Mouse (Mus musculus) C2C12 (cell line): ENCODE measurements around the gene Sncb. TPM values are rescaled to one million over a fixed set of nuclear protein-coding genes. Genes with fewer than 3 reads are reported as not detected.

ENCODE experiments used
- H3K27me3 ChIP-seq: one replicate; pipeline ENCODE4 v1.6.1; 2011; ENCODE audit not compliant: control insufficient read depth, insufficient read depth, insufficient read length
- H3K36me3 ChIP-seq: one replicate; pipeline ENCODE4 v1.6.1; 2011; ENCODE audit not compliant: control insufficient read depth, insufficient read depth
- H3K4me3 ChIP-seq: one replicate; pipeline ENCODE4 v1.5.1; 2011; ENCODE audit warnings: mild to moderate bottlenecking, control low read depth; ENCODE audit not compliant: poor library complexity, insufficient read depth, severe bottlenecking
- H3K79me2 ChIP-seq: one replicate; pipeline ENCODE4 v1.6.1; 2011; ENCODE audit not compliant: control insufficient read depth, insufficient read depth
- H3K79me3 ChIP-seq: one replicate; pipeline ENCODE4 v1.6.1; 2011; ENCODE audit warnings: low read depth, control low read depth
- H3ac ChIP-seq: one replicate; pipeline ENCODE3; 2011; ENCODE audit warnings: low read depth; ENCODE audit not compliant: control insufficient read depth, insufficient read length
- CEBPB ChIP-seq: IDR thresholded peaks from one replicate; pipeline ENCODE4 v1.6.1; 2011; ENCODE audit warnings: low read depth, mild to moderate bottlenecking, control low read depth, moderate library complexity
- CTCF ChIP-seq: IDR thresholded peaks from one replicate; pipeline ENCODE4 v1.5.1; 2011; ENCODE audit not compliant: control insufficient read depth, insufficient read depth, insufficient read length
- FOSL1 ChIP-seq: IDR thresholded peaks from one replicate; pipeline ENCODE4 v1.8.0; 2011; ENCODE audit warnings: mild to moderate bottlenecking, low read length; ENCODE audit not compliant: poor library complexity, insufficient read depth, severe bottlenecking
- MAX ChIP-seq: IDR thresholded peaks from one replicate; pipeline ENCODE4 v1.6.1; 2011; ENCODE audit warnings: mild to moderate bottlenecking, control low read depth
- MYOD1 ChIP-seq: IDR thresholded peaks from one replicate; pipeline ENCODE4 v1.6.1; 2011; ENCODE audit warnings: low read depth; ENCODE audit not compliant: control insufficient read depth, insufficient read length
- MYOG ChIP-seq: IDR thresholded peaks from one replicate; pipeline ENCODE4 v1.6.1; 2011; ENCODE audit not compliant: control insufficient read depth, insufficient read length; ENCODE audit errors: extremely low read depth
- USF1 ChIP-seq: IDR thresholded peaks from one replicate; pipeline ENCODE4 v1.6.1; 2011; ENCODE audit warnings: low read depth, mild to moderate bottlenecking, control low read depth, moderate library complexity
- polyA plus RNA-seq: library from polyadenylated mRNA; unstranded; fragments of >200 nt; fragmentation: generic; extraction: Trizol; gene quantifications from one replicate; pipeline ENCODE4 v1.2.1, GENCODE M21; 2012; ENCODE audit warnings: missing spikeins

Sncb gene
- polyA plus RNA-seq, 1 experiment: not detected

DNA sequence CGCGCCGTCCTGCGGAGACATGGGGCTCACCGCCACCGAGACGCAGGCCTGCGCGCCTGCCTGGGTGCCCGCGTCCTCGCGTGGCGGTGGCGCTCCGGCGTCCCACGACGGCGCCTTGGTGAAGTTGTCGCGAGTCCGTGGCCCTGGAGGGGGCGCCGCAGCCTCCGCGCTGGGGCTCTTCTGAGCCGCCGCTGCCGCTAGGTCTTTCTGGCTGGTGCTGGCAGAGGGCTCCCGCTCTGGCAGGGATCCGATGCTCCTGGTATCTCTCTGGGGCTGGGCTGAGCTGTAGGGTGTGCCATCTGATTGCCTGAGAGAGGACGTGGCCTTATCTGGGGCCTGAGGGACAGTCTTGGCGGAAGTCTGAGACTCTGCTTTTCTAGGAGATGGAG is 28.2 kb downstream of the Sncb start:
- Histone ChIP-seq H3K36me3 (no peaks in the 10 kb centered on the region), H3K79me2 (no peaks in the 10 kb centered on the region), H3ac (no peak overlapping the region), H3K4me3 (no peak overlapping the region), H3K79me3 (no peaks in the 10 kb centered on the region), H3K27me3 (peaks cover 76% of the 10 kb centered on the region)
- TF ChIP-seq MYOD1 (no peak), MYOG (no peak), CTCF (no peak), USF1 (no peak), CEBPB (no peak), FOSL1 (no peak), MAX (no peak)

DNA sequence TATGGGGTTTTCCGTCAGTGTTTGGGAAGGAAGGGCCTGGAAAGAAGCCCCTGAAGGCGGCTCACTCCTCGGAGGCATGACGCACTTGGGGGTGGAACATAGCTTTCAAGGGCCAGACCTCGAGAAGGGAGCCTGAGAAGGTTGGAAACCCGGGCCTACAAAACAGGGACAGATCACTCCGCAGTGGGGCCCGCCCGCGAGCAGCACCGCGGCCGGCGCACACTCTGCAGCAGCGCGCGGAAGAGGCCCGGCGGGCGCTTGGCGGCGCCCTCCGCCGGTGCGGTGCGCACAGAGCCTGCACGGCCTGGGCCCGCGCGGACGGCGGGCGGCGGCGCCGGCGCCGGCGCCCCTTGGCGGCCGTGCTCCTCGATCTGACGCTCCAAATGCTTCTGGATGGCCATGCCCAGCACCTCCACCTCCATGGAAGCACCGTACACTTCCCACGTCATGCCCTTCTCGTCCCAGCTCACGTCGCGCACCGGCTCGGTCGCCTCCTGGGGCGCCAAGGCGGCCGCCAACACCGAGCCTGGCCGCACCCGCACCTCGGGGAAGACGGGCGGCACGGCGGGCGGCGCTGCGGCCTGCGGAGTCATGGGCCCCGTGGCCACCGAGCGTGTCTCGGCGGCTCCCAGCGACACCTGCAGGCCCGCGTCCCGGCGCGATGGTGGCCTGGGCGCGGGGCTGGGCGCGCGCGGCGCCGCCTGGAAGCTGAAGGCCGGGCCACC is 28.7 kb downstream of the Sncb start:
- Histone ChIP-seq H3K27me3 (peaks cover 76% of the 10 kb centered on the region), H3K79me2 (no peaks in the 10 kb centered on the region), H3K4me3 (no peak overlapping the region), H3ac (no peak overlapping the region), H3K79me3 (no peaks in the 10 kb centered on the region), H3K36me3 (no peaks in the 10 kb centered on the region)
- TF ChIP-seq MYOD1: no peak
- TF ChIP-seq MYOG: no peak
- no peak for TF ChIP-seq MAX
- TF ChIP-seq CTCF: no peak
- TF ChIP-seq FOSL1: no peak
- no peak for TF ChIP-seq CEBPB
- TF ChIP-seq USF1: no peak

DNA sequence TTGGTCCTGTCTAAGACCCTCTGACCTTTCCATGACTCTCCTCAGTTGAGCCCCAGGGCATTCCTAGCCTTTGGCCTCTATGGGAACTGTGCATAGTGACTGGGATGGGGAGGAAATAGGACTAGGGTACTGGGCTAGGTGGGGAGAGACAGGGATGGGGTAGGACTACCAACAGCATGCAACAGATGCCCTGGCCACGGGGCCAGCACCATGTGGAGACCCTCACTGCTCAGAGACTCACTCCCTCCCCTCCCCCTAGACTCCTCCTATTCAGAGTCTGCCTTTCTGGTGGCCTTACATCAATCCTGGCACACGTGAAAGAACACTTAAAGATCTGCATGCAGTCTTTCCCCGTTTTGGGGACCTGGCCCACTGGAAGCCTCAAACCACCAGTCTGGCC is 29.5 kb downstream of the Sncb start:
- Histone ChIP-seq H3K4me3 (no peak overlapping the region), H3K27me3 (peaks cover 79% of the 10 kb centered on the region)

DNA sequence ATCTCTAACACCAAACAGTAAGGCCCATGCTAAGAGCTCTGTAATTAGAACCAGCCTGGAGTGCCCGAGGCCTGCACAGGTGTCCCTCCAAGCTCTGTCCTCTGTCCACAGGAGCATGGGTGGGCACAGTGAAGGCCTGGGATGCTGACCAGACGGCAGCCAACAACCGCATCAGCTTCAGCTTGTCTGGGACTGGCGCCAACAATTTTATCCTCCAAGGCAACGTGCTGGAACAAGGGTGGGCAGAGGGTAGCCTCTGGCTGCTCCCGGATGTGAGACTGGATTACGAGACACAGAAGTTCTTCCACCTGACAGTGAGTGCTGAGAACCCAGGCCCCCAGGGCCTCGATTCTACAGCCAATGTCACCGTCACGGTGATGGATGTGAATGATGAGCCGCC is 40.3 kb downstream of the Sncb start:
- TF ChIP-seq USF1: no peak
- no peak for TF ChIP-seq MYOD1
- TF ChIP-seq CTCF: no peak
- TF ChIP-seq CEBPB: no peak
- no peak for TF ChIP-seq FOSL1
- TF ChIP-seq MAX: no peak
- no peak for TF ChIP-seq MYOG
- H3K79me3 ChIP-seq: no peaks in the 10 kb centered on the region
- no peaks in the 10 kb centered on the region for H3K79me2 ChIP-seq
- H3K4me3 ChIP-seq: no peak overlapping the region
- no peak overlapping the region for H3ac ChIP-seq
- H3K27me3 ChIP-seq: peaks cover 39% of the 10 kb centered on the region
- H3K36me3 ChIP-seq: no peaks in the 10 kb centered on the region

More for the DNA sequence above, 29.5 kb downstream of the Sncb start:
- Histone ChIP-seq H3K36me3 (no peaks in the 10 kb centered on the region), H3K79me3 (no peaks in the 10 kb centered on the region), H3K79me2 (no peaks in the 10 kb centered on the region), H3ac (no peak overlapping the region)
- TF ChIP-seq MYOD1 (no peak), MYOG (no peak), USF1 (no peak), CEBPB (no peak)

GRCm38 (mm10) chr13:54723143-54723542 is 43.3 kb downstream of the Sncb start:
- H3K79me2 ChIP-seq: no peaks in the 10 kb centered on the region
- no peaks in the 10 kb centered on the region for H3K36me3 ChIP-seq
- no peaks in the 10 kb centered on the region for H3K79me3 ChIP-seq
- no peak overlapping the region for H3ac ChIP-seq
- H3K4me3 ChIP-seq: no peak overlapping the region
- TF ChIP-seq FOSL1 (no peak), CTCF (no peak), MYOD1 (no peak), CEBPB (no peak), MAX (no peak), USF1 (no peak), MYOG (no peak)
- peaks cover 49% of the 10 kb centered on the region for H3K27me3 ChIP-seq

DNA sequence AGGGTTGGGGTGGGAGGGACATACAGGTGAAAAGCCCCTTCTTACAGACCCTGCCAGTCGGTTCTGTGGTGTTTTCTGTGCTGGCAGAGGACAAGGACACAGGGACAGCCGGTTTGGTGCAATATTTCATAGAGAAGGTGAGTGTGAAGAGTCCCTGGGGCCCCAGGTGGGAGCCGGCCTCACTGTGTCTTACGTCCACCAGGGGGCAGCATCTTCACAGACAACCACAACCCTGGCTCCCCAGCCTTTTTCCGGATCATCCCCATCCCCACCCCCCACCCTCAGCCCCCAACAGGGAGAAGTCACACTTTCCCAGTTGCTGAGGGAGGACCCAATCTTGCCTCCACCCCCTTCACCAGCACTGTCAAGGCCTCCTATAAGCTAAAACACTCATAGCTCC is 49.5 kb downstream of the Sncb start:
- H3K4me3 ChIP-seq: no peak overlapping the region
- no peak for TF ChIP-seq MAX
- TF ChIP-seq CTCF: peak; percentile 55
- TF ChIP-seq MYOD1: no peak
- peaks cover 43% of the 10 kb centered on the region for H3K27me3 ChIP-seq
- H3ac ChIP-seq: no peak overlapping the region
- H3K79me3 ChIP-seq: no peaks in the 10 kb centered on the region
- no peaks in the 10 kb centered on the region for H3K36me3 ChIP-seq
- H3K79me2 ChIP-seq: no peaks in the 10 kb centered on the region
